Mouse (Mus musculus) MEL (cell line): ENCODE measurements at regions not wholly inside any gene's neighbourhood (a gene's known extent, or its start where the extent isn't known, plus 50 kb on each side); places are given as distances from the start of the nearest gene placed in this dataset.

Experiments used
- NELFE ChIP-seq: IDR thresholded peaks from 2 replicates; pipeline ENCODE4 v1.6.1; 2011; ENCODE audit warnings: low read depth, low read length, improper control_type of control experiment
- ZKSCAN1 ChIP-seq: IDR thresholded peaks from 2 replicates; pipeline ENCODE4 v1.6.1; 2012; ENCODE audit warnings: low read depth, mild to moderate bottlenecking, inconsistent platforms, low read length, improper control_type of control experiment, moderate library complexity

- TF ChIP-seq ZKSCAN1 (no peak), NELFE (no peak)
These were observed 148.6 kb downstream of the Dll1 start for GRCm38 (mm10) chr17:15228077-15228476.
